Mouse (Mus musculus) liver, postnatal 0 days (tissue): Measurements from ENCODE around the gene Glod4.

Source experiments
- CTCF ChIP-seq: sonication (generic); IDR thresholded peaks from 2 replicates; pipeline ENCODE4 v1.5.1; 2016; ENCODE audit warnings: antibody characterized with exemption, low read depth
- EP300 ChIP-seq: IDR thresholded peaks from 2 replicates; pipeline ENCODE4 v1.6.1; 2016; ENCODE audit warnings: antibody characterized with exemption, low read depth, mild to moderate bottlenecking

DNA sequence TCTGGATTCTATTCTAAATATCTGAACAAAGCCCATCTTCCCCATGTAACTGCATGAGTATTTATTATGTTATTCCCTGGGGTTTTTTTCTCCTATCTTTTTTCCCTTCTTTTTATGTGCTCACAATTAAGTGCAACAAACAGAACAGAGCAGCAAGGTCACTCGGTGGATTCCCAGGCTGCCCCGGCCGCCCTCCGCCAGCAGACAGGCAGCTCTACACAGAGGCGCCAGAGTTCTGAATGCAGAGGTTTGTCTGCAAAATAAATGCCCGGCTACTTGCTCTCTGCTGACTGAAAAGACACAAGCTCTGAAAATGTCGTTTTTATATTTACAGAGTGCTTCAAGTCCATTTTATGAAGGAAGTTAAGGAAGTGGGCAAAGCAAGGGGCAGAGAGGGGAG is 24.0 kb upstream of the Glod4 start:
- TF ChIP-seq CTCF (no peak), EP300 (no peak)
